Mouse (Mus musculus) intestine, postnatal 0 days (tissue): ENCODE measurements around the gene Tdgf1. TPM values are rescaled to one million over a fixed set of nuclear protein-coding genes. Genes with fewer than 3 reads are reported as not detected.
A peak's percentile ranks its signal among the peaks of the same experiment; 100 is the strongest.

Source experiments
- ATAC-seq: fragments of 200-750 bp; cut with Nextera tagmentation; 2 replicates; pipeline ENCODE4 v1.8.0; 2017; ENCODE audit warnings: mild to moderate bottlenecking, moderate TSS enrichment, moderate library complexity
- H3K27ac ChIP-seq: fragments of 300-500 bp; sonication (generic); 2 replicates; pipeline ENCODE4 v1.5.1; 2014; ENCODE audit warnings: mild to moderate bottlenecking, low read depth, low read length, moderate library complexity
- H3K27me3 ChIP-seq: fragments of 300-500 bp; sonication (generic); replicated peaks from 2 replicates; pipeline ENCODE4 v1.6.1; 2014; ENCODE audit warnings: low read length, mixed read lengths; ENCODE audit not compliant: control insufficient read depth, insufficient read depth
- H3K36me3 ChIP-seq: fragments of 300-500 bp; sonication (generic); 2 replicates; pipeline ENCODE4 v1.6.1; 2014; ENCODE audit warnings: mild to moderate bottlenecking, moderate library complexity; ENCODE audit not compliant: control insufficient read depth, insufficient read depth
- H3K4me1 ChIP-seq: fragments of 300-500 bp; sonication (generic); replicated peaks from 2 replicates; pipeline ENCODE4 v1.6.1; 2014; ENCODE audit warnings: antibody characterized with exemption, low read length, mixed read lengths; ENCODE audit not compliant: control insufficient read depth, insufficient read depth
- H3K4me2 ChIP-seq: fragments of 300-500 bp; sonication (generic); replicated peaks from 2 replicates; pipeline ENCODE4 v1.6.1; 2014; ENCODE audit warnings: low read depth, mild to moderate bottlenecking, moderate library complexity
- H3K4me3 ChIP-seq: fragments of 300-500 bp; sonication (generic); 2 replicates; pipeline ENCODE4 v1.5.1; 2014; ENCODE audit warnings: low read depth, low read length
- H3K9ac ChIP-seq: fragments of 300-500 bp; sonication (generic); 2 replicates; pipeline ENCODE4 v1.6.1; 2014; ENCODE audit warnings: mild to moderate bottlenecking, low read depth, low read length
- H3K9me3 ChIP-seq: fragments of 300-500 bp; sonication (generic); 2 replicates; pipeline ENCODE4 v1.6.1; 2016; ENCODE audit warnings: mixed run types; ENCODE audit not compliant: control insufficient read depth
- CTCF ChIP-seq: sonication (generic); IDR thresholded peaks from 2 replicates; pipeline ENCODE4 v1.5.1; 2016; ENCODE audit warnings: low read depth, mild to moderate bottlenecking, control low read depth, antibody characterized with exemption, moderate library complexity
- WGBS: fragments of 180-500 bp; shearing (Covaris S2); extraction: QIAGEN DNeasy Blood & Tissue Kit; methylation state at CpG from one replicate; pipeline ENCODE4 v1.1.7; 2014; 5-methylcytosine and 5-hydroxymethylcytosine counted together
- polyA plus RNA-seq: library from polyadenylated mRNA; unstranded; fragments of >200 nt; fragmentation: Nextera tagmentation; extraction: Ambion mirVana; gene quantifications from 2 replicates; pipeline ENCODE4 v1.2.1, GENCODE M21; 2015

Gene Tdgf1
- polyA plus RNA-seq, 1 experiment from 2014 or later = not detected

GRCm38 (mm10) chr9:110896595-110896994, 49.4 kb downstream of the Tdgf1 start:
- TF ChIP-seq CTCF = no peak
- no peak overlapping the region for H3K4me3 ChIP-seq

GRCm38 (mm10) chr9:110895994-110896393, 50.0 kb downstream of the Tdgf1 start:
- H3K4me3 ChIP-seq = no peak overlapping the region

More at GRCm38 (mm10) chr9:110896595-110896994, 49.4 kb downstream of the Tdgf1 start:
- no peaks in the 10 kb centered on the region for H3K9me3 ChIP-seq
- no peak overlapping the region for H3K9ac ChIP-seq
- ATAC-seq = no peak
- no peaks in the 10 kb centered on the region for H3K27me3 ChIP-seq
- peaks cover 57% of the 10 kb centered on the region; the same call in 1 of the 2 replicates for H3K36me3 ChIP-seq
- 23% methylated on average over 6 of the region's 6 CpGs for WGBS
- H3K27ac ChIP-seq = no peak overlapping the region
- no peaks in the 10 kb centered on the region for H3K4me1 ChIP-seq
- H3K4me2 ChIP-seq = no peak overlapping the region

GRCm38 (mm10) chr9:110895507-110895906, 50.5 kb downstream of the Tdgf1 start:
- H3K27me3 ChIP-seq = no peaks in the 10 kb centered on the region
- H3K9me3 ChIP-seq = no peaks in the 10 kb centered on the region
- peaks cover under 1% of the 10 kb centered on the region; the same call in 1 of the 2 replicates for H3K4me1 ChIP-seq
- 0 out of 2 replicates have a peak, but pooled peaks have one; percentile 21 for TF ChIP-seq CTCF
- H3K9ac ChIP-seq = no peak overlapping the region
- WGBS = 49% methylated on average over 5 of the region's 5 CpGs
- no peak overlapping the region for H3K4me2 ChIP-seq
- H3K36me3 ChIP-seq = peaks cover 67% of the 10 kb centered on the region; the same call in 1 of the 2 replicates
- no peak for ATAC-seq
- no peak overlapping the region for H3K27ac ChIP-seq
- no peak overlapping the region for H3K4me3 ChIP-seq

More at GRCm38 (mm10) chr9:110895994-110896393, 50.0 kb downstream of the Tdgf1 start:
- H3K27me3 ChIP-seq = no peaks in the 10 kb centered on the region
- H3K27ac ChIP-seq = no peak overlapping the region
- no peak for ATAC-seq
- no peak overlapping the region for H3K4me2 ChIP-seq
- no peak overlapping the region for H3K9ac ChIP-seq
- no peaks in the 10 kb centered on the region for H3K9me3 ChIP-seq
- peaks cover 63% of the 10 kb centered on the region; the same call in 1 of the 2 replicates for H3K36me3 ChIP-seq
- no peaks in the 10 kb centered on the region for H3K4me1 ChIP-seq
- WGBS = 47% methylated on average over 7 of the region's 7 CpGs
- TF ChIP-seq CTCF = no peak

DNA sequence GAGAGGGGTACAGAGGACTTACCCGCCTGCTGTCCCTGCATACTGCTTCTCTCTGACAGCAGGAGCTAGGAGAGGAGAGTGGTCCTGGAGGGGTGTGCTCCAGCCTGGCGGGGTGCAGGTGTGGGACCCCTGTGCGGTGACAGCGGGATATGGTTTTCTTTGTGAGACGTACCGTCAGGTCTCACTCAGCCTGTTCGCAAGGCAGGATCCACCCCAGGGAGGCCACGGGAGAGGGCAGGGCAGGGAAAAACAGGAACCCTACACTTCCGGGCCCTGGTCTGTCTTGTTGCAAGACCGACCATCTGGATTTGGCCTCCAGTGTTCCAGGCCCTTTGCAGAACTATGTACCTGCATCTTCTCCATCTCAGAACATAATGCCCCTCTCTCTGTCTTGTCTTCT, 52.5 kb downstream of the Tdgf1 start:
- 83% methylated on average over 10 of the region's 10 CpGs for WGBS
- no peak for ATAC-seq
- Histone ChIP-seq H3K36me3 (peaks cover 56% of the 10 kb centered on the region; the same call in 1 of the 2 replicates), H3K4me1 (peaks cover 3% of the 10 kb centered on the region; the same call in 1 of the 2 replicates), H3K9ac (no peak overlapping the region), H3K27ac (no peak overlapping the region), H3K4me2 (no peak overlapping the region), H3K9me3 (no peaks in the 10 kb centered on the region), H3K4me3 (no peak overlapping the region), H3K27me3 (no peaks in the 10 kb centered on the region)
- TF ChIP-seq CTCF = no peak

DNA sequence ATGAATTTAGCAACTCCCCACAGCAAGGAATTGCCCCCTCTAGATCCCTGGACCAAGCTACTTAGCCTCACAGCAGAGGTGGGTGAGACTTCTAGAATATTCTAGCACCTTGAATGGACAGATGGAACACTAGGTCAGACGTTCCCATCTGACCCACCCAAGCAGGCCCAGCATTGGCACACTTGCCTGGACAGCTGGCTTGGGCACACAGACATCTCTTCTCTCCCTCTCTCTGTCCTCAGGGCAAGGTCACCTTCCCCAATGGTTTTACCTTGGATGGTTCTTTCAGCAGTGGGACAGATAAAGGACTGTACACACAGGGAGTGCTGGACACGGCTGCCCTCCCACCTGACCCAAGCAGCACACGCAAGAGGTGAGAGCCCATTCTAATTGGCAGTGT, 53.4 kb downstream of the Tdgf1 start:
- Histone ChIP-seq H3K4me1 (peaks cover 3% of the 10 kb centered on the region; the same call in 1 of the 2 replicates), H3K9ac (no peak overlapping the region), H3K36me3 (peaks cover 49% of the 10 kb centered on the region; the same call in 1 of the 2 replicates), H3K4me2 (no peak overlapping the region), H3K9me3 (no peaks in the 10 kb centered on the region), H3K27me3 (no peaks in the 10 kb centered on the region), H3K4me3 (no peak overlapping the region), H3K27ac (no peak overlapping the region)
- no peak for ATAC-seq
- WGBS = 91% methylated on average over 3 of the region's 3 CpGs
- no peak for TF ChIP-seq CTCF

GRCm38 (mm10) chr9:110891077-110891828, 54.7 kb downstream of the Tdgf1 start:
- H3K4me2 ChIP-seq = no peak overlapping the region
- no peak for TF ChIP-seq CTCF
- 72% methylated on average over 12 of the region's 12 CpGs for WGBS
- no peak overlapping the region for H3K27ac ChIP-seq
- no peaks in the 10 kb centered on the region for H3K9me3 ChIP-seq
- H3K27me3 ChIP-seq = no peaks in the 10 kb centered on the region
- ATAC-seq = no peak
- H3K9ac ChIP-seq = no peak overlapping the region
- H3K4me3 ChIP-seq = no peak overlapping the region
- H3K4me1 ChIP-seq = peaks cover 3% of the 10 kb centered on the region; the same call in 1 of the 2 replicates
- H3K36me3 ChIP-seq = peaks cover 50% of the 10 kb centered on the region; the same call in 1 of the 2 replicates
